Mouse (Mus musculus) midbrain, postnatal 0 days (tissue): ENCODE measurements around the gene Nadsyn1. TPM values are rescaled to one million over a fixed set of nuclear protein-coding genes. Genes with fewer than 3 reads are reported as not detected.

ENCODE experiments used
- ATAC-seq: fragments of 200-750 bp; cut with Nextera tagmentation; 2 replicates; pipeline ENCODE4 v1.8.0; 2017; ENCODE audit warnings: moderate number of reproducible peaks, mild to moderate bottlenecking, moderate TSS enrichment, moderate library complexity; ENCODE audit not compliant: low FRiP score
- DNase-seq: peaks from one replicate; pipeline ENCODE4 v3.0.0-alpha.2; 2015; ENCODE audit warnings: low spot score
- H3K27ac ChIP-seq: fragments of 300-500 bp; sonication (generic); 2 replicates; pipeline ENCODE4 v1.5.1; 2014; ENCODE audit warnings: low read depth, mild to moderate bottlenecking, low read length, mixed read lengths
- H3K27me3 ChIP-seq: fragments of 300-500 bp; sonication (generic); 2 replicates; pipeline ENCODE4 v1.6.1; 2014; ENCODE audit warnings: low read length, control low read depth, mixed read lengths; ENCODE audit not compliant: insufficient read depth
- H3K36me3 ChIP-seq: fragments of 300-500 bp; sonication (generic); 2 replicates; pipeline ENCODE4 v1.6.1; 2014; ENCODE audit warnings: low read length, control low read depth, mixed read lengths; ENCODE audit not compliant: insufficient read depth
- H3K4me1 ChIP-seq: fragments of 300-500 bp; sonication (generic); 2 replicates; pipeline ENCODE4 v1.6.1; 2014; ENCODE audit warnings: mild to moderate bottlenecking, control low read depth, antibody characterized with exemption, low read length, mixed read lengths; ENCODE audit not compliant: insufficient read depth
- H3K4me2 ChIP-seq: fragments of 300-500 bp; sonication (generic); 2 replicates; pipeline ENCODE4 v1.6.1; 2014; ENCODE audit warnings: low read depth, mild to moderate bottlenecking, low read length, mixed read lengths; ENCODE audit not compliant: poor library complexity, severe bottlenecking
- H3K4me3 ChIP-seq: fragments of 300-500 bp; sonication (generic); 2 replicates; pipeline ENCODE4 v1.5.1; 2014; ENCODE audit warnings: low read depth, mild to moderate bottlenecking, low read length, moderate library complexity
- H3K9ac ChIP-seq: fragments of 300-500 bp; sonication (generic); replicated peaks from 2 replicates; pipeline ENCODE4 v1.6.1; 2014; ENCODE audit warnings: mild to moderate bottlenecking, low read length, moderate library complexity, mixed read lengths; ENCODE audit not compliant: poor library complexity, severe bottlenecking
- H3K9me3 ChIP-seq: fragments of 300-500 bp; sonication (generic); 2 replicates; pipeline ENCODE4 v1.6.1; 2016; ENCODE audit warnings: low read length, control low read depth
- CTCF ChIP-seq: IDR thresholded peaks from 2 replicates; pipeline ENCODE4 v1.5.1; 2016; ENCODE audit warnings: antibody characterized with exemption, mild to moderate bottlenecking
- WGBS: fragments of 180-500 bp; shearing (Covaris S2); extraction: QIAGEN DNeasy Blood & Tissue Kit; methylation state at CpG from one replicate; pipeline ENCODE4 v1.1.7; 2014; 5-methylcytosine and 5-hydroxymethylcytosine counted together
- polyA plus RNA-seq: library from polyadenylated mRNA; unstranded; fragments of >200 nt; fragmentation: Nextera tagmentation; extraction: Ambion mirVana; gene quantifications from 2 replicates; pipeline ENCODE4 v1.2.1, GENCODE M21; 2015
- total RNA-seq: library from RNA; depleted of rRNA; stranded (reverse); fragments of >200 nt; gene quantifications from 2 replicates; pipeline ENCODE4 v1.2.3, GENCODE M21; 2014

The Nadsyn1 gene
- total and polyA plus RNA-seq, 2 experiments from 2014 or later, result 3.5 to 6.9 TPM

DNA sequence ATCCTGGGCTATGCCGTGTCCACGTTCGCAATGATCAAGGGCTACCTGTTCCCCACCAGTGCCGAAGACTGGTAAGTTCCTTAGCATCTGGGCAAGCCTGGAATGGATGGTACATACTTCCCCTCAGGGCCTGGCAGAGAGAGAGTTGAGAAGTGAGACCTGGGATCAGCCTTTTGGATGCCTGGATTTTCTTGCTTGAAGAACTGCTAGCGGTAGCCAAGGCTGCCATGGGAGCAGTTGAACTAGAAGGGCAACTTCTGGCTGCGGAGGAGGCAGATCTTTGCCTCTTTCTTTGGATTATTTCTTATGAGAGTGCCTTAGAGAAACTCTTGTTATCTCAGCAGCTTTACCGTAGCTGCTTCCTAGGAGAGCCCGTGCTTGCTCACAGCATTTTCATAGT lies 18.7 kb upstream of the Nadsyn1 start:
- Histone ChIP-seq H3K4me3 (no peak overlapping the region), H3K27ac (no peak overlapping the region), H3K9me3 (no peaks in the 10 kb centered on the region), H3K4me1 (no peaks in the 10 kb centered on the region), H3K27me3 (no peaks in the 10 kb centered on the region), H3K36me3 (peaks cover 79% of the 10 kb centered on the region), H3K9ac (no peak overlapping the region), H3K4me2 (no peak overlapping the region)
- 95% methylated on average over 8 of the region's 8 CpGs for WGBS
- ATAC-seq, result no peak
- no peak for TF ChIP-seq CTCF
- DNase-seq, result no peak

GRCm38 (mm10) chr7:143840121-143840520 lies 17.5 kb upstream of the Nadsyn1 start:
- Histone ChIP-seq H3K9me3 (no peaks in the 10 kb centered on the region), H3K27me3 (no peaks in the 10 kb centered on the region), H3K36me3 (peaks cover 67% of the 10 kb centered on the region), H3K9ac (no peak overlapping the region), H3K4me1 (0 out of 2 replicates have a peak, but pooled peaks cover 3% of the 10 kb centered on the region), H3K27ac (no peak overlapping the region), H3K4me2 (no peak overlapping the region), H3K4me3 (no peak overlapping the region)
- TF ChIP-seq CTCF, result no peak
- 97% methylated on average over 5 of the region's 5 CpGs for WGBS
- ATAC-seq (no peak), DNase-seq (no peak)

DNA sequence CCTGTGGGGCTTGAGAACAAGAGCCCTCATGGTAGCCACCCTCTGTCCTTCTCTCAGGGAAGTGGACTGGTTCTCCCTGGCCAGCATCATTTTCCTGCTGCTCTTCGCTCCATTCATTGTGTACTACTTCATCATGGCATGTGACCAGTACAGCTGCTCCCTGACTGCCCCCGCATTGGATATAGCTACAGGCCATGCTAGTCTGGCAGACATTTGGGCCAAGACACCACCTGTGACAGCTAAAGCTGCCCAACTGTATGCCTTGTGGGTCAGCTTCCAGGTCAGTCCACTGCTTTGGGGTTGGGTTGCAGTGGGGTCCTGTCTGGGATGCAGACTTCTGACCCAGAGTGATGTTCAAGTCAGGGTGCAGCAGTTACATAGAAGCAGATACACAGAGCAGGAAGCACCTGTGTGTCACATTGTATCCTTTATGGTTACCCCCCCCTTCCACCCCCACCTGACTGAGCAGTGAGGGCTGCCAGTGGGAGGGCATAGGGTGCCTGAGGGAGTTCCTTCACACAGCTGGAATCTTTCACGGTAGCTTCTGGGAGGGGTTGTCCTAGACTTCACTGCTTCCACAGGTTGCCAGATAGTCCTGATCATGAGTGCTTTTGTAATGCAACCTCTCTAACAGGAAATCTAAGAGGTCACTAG lies 15.2 kb upstream of the Nadsyn1 start:
- 88% methylated on average over 3 of the region's 3 CpGs for WGBS
- H3K27me3 ChIP-seq, result no peaks in the 10 kb centered on the region
- H3K36me3 ChIP-seq, result peaks cover 45% of the 10 kb centered on the region
- no peak overlapping the region for H3K27ac ChIP-seq
- peaks cover 5% of the 10 kb centered on the region for H3K4me1 ChIP-seq
- no peak overlapping the region for H3K4me2 ChIP-seq
- H3K4me3 ChIP-seq, result no peak overlapping the region
- ATAC-seq (no peak), DNase-seq (no peak)
- H3K9me3 ChIP-seq, result no peaks in the 10 kb centered on the region
- no peak overlapping the region for H3K9ac ChIP-seq
- no peak for TF ChIP-seq CTCF

DNA sequence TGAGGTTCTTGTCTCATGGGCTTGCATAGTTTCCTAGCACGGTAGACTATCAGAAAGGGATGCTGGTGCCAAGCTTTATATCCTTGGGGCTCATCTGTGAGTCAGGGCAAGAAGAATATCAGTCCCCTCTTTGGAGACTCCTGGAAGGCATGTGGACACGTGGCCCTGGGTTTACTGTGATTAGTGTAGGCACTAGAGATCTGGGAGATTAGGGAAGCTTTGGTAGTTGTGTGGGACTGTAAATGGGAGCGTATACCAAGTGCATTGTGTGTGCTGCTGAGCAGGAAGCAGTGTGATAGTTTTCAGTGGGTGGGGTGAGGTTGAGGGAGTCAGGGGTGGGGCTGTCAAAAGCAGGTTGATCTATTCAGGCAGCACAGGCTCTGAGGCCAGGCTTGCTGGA lies 12.3 kb upstream of the Nadsyn1 start:
- Histone ChIP-seq H3K4me3 (no peak overlapping the region), H3K9me3 (no peaks in the 10 kb centered on the region), H3K27ac (no peak overlapping the region), H3K9ac (no peak overlapping the region), H3K4me1 (peaks cover 12% of the 10 kb centered on the region), H3K36me3 (peaks cover 21% of the 10 kb centered on the region), H3K4me2 (no peak overlapping the region), H3K27me3 (no peaks in the 10 kb centered on the region)
- ATAC-seq, result no peak
- TF ChIP-seq CTCF, result no peak
- no peak for DNase-seq
- 66% methylated on average over 3 of the region's 3 CpGs for WGBS

DNA sequence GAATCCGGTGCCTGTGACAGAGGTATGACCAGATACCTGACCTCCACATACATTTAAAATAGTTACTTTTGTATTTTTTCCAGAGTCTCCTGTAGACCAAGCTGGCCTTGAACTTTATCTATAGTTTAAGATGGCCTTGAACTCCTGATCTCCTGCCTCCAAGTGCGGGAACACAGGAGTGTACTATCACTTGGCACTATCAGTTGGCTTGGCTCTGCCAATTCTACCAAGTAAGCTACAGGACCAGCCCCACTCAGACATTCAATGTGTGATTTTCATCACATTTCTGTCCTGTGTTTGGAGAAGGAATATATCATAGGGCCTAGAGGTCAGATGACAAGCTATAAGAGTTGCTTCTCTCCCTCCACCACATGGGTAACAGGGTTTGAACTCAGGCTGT lies 11.7 kb upstream of the Nadsyn1 start:
- Histone ChIP-seq H3K27ac (no peak overlapping the region), H3K9ac (no peak overlapping the region), H3K36me3 (peaks cover 20% of the 10 kb centered on the region), H3K4me2 (no peak overlapping the region; the same call in 1 of the 2 replicates), H3K9me3 (no peaks in the 10 kb centered on the region), H3K4me1 (peaks cover 12% of the 10 kb centered on the region), H3K4me3 (no peak overlapping the region), H3K27me3 (no peaks in the 10 kb centered on the region)
- 90% methylated on average over 2 of the region's 2 CpGs for WGBS
- no peak for ATAC-seq
- DNase-seq, result no peak
- TF ChIP-seq CTCF, result no peak

DNA sequence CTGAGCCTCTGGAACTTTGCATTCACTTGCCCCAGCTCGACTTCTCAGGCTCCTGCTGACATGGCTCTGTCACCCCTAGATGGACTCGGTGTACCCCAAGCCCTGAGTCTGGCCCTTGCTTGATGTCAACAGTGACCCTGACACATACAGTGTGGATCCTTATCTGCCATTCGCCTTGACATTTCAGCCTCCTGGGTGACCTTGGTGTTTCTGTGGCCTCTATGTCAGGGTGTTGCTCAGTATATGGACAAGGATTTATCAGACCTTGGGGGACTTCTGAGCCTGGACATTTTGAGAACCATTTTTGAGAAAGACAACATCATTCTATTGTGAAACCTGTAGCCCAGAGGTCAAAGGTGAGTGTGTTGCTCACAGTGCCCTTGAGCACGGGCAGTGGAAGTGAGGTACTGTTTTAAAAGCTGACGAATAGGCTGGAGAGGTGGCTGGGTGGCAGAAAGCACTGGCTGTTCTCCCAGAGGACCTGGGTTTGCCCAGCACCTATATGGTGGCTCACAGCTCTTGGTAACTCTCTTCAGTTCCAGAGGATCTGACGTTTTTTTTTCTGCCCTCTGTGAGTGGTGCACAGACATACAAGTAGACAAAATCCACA lies 11.0 kb upstream of the Nadsyn1 start:
- WGBS, result 80% methylated on average over 6 of the region's 6 CpGs
- Histone ChIP-seq H3K4me1 (peaks cover 12% of the 10 kb centered on the region), H3K27ac (no peak overlapping the region), H3K9me3 (no peaks in the 10 kb centered on the region), H3K4me3 (no peak overlapping the region), H3K9ac (no peak overlapping the region), H3K4me2 (no peak overlapping the region), H3K27me3 (no peaks in the 10 kb centered on the region), H3K36me3 (peaks cover 18% of the 10 kb centered on the region)
- TF ChIP-seq CTCF, result no peak
- ATAC-seq (no peak), DNase-seq (no peak)
